ENCODE assay signal across 26 mouse cellular contexts in genomic region chr15:25943386-25944137, GRCm38 (mm10). TPM values are rescaled to one million over a fixed set of nuclear protein-coding genes. Genes with fewer than 3 reads are reported as not detected.
DNase-seq lines count a peak whose midpoint lies in the region; ATAC-seq and TF ChIP-seq lines count a peak whose summit lies in the region.
"Had no signal": no experiment of that assay in that cellular context is flagged by ENCODE, and none has a peak within 500 bp of the region (broad histone marks: within the 10 kb centered on the region; RNA-seq: fewer than 3 reads in every experiment).

No protein-coding gene starts in this region.

- WGBS in intestine, postnatal 0 days: 87% methylated on average over 15 of the region's 15 CpGs
- WGBS in intestine, embryonic 15.5 days: 87% methylated on average over 15 of the region's 15 CpGs
- WGBS in liver, adult 2 months: 83% methylated on average over 15 of the region's 15 CpGs
- 73% methylated on average over 15 of the region's 15 CpGs for WGBS in liver, embryonic 12.5 days (ENCODE audit: insufficient replicate concordance)

- no peak overlapping the region for H3K4me3 ChIP-seq in intestine, postnatal 0 days (ENCODE audit: low read depth, low read length)
- H3K4me3 ChIP-seq in intestine, embryonic 15.5 days (replicated peaks): no peak overlapping the region
- H3K4me3 ChIP-seq in liver, adult 2 months (ENCODE audit: insufficient read depth, low read depth, low read length): no peak overlapping the region; the same call in 1 of the 2 replicates
- no peak overlapping the region for H3K4me3 ChIP-seq in liver, embryonic 12.5 days
- H3K4me3 ChIP-seq: embryonic facial prominence, embryonic 12.5 days; erythroblast, embryonic 14.5 days; forebrain, embryonic 13.5 days; left cerebral cortex, adult 2 months; limb, embryonic 12.5 days; liver, embryonic 15.5 days; midbrain, embryonic 15.5 days; myocyte had no signal

- no peaks in the 10 kb centered on the region for H3K9me3 ChIP-seq in intestine, postnatal 0 days (ENCODE audit: control insufficient read depth)
- H3K9me3 ChIP-seq in intestine, embryonic 15.5 days: no peaks in the 10 kb centered on the region
- H3K9me3 ChIP-seq in liver, embryonic 12.5 days (replicated peaks): no peaks in the 10 kb centered on the region
- H3K9me3 ChIP-seq: embryonic facial prominence, embryonic 12.5 days; forebrain, embryonic 13.5 days; limb, embryonic 12.5 days; liver, embryonic 15.5 days; midbrain, embryonic 15.5 days had no signal

- H3K9ac ChIP-seq in intestine, postnatal 0 days (ENCODE audit: low read depth, low read length): no peak overlapping the region
- no peak overlapping the region for H3K9ac ChIP-seq in intestine, embryonic 15.5 days
- H3K9ac ChIP-seq in liver, adult 2 months (ENCODE audit: low read depth, low read length): no peak overlapping the region
- H3K9ac ChIP-seq in liver, embryonic 12.5 days: no peak overlapping the region
- H3K9ac ChIP-seq: embryonic facial prominence, embryonic 12.5 days; forebrain, embryonic 13.5 days; limb, embryonic 12.5 days; liver, embryonic 15.5 days; midbrain, embryonic 15.5 days had no signal

- no peak for ATAC-seq in intestine, postnatal 0 days
- no peak for ATAC-seq in intestine, embryonic 15.5 days
- ATAC-seq in liver, embryonic 12.5 days: no peak
- peak; percentile 55 for ATAC-seq in megakaryocyte-erythroid progenitor cell, adult 5-6 weeks (replicated peaks; ENCODE audit: low FRiP score, low TSS enrichment, poor library complexity, severe bottlenecking)
- ATAC-seq: forebrain, embryonic 13.5 days; hindbrain, embryonic 16.5 days; lung, postnatal 0 days; midbrain, embryonic 15.5 days; Patski had no signal

- no peak overlapping the region for H3K27ac ChIP-seq in intestine, postnatal 0 days (ENCODE audit: low read depth, low read length)
- H3K27ac ChIP-seq in intestine, embryonic 15.5 days: no peak overlapping the region
- H3K27ac ChIP-seq in liver, adult 2 months (replicated peaks; ENCODE audit: insufficient read depth, low read depth, low read length): 0 out of 2 replicates have a peak overlapping the region, but pooled peaks have one; percentile 30
- no peak overlapping the region for H3K27ac ChIP-seq in liver, embryonic 12.5 days
- H3K27ac ChIP-seq: embryonic facial prominence, embryonic 12.5 days; forebrain, embryonic 13.5 days; left cerebral cortex, adult 2 months; limb, embryonic 12.5 days; liver, embryonic 15.5 days; midbrain, embryonic 15.5 days had no signal

- no peak for TF ChIP-seq POLR2A in liver, adult 2 months (IDR thresholded peaks at IDR 0.05; ENCODE audit: extremely low read depth, insufficient read depth, low read length)

- H3K4me2 ChIP-seq in intestine, postnatal 0 days (replicated peaks; ENCODE audit: low read depth): 0 out of 2 replicates have a peak overlapping the region, but pooled peaks have one; percentile 60
- no peak overlapping the region for H3K4me2 ChIP-seq in intestine, embryonic 15.5 days (replicated peaks)
- no peak overlapping the region for H3K4me2 ChIP-seq in liver, embryonic 12.5 days
- H3K4me2 ChIP-seq: embryonic facial prominence, embryonic 12.5 days; forebrain, embryonic 13.5 days; limb, embryonic 12.5 days; liver, embryonic 15.5 days; midbrain, embryonic 15.5 days had no signal

- H3K79me2 ChIP-seq in liver, adult 2 months (ENCODE audit: control insufficient read depth, insufficient read depth, low read length): peaks cover 24% of the 10 kb centered on the region; the same call in 1 of the 2 replicates

- no peaks in the 10 kb centered on the region for H3K27me3 ChIP-seq in intestine, postnatal 0 days (replicated peaks; ENCODE audit: control insufficient read depth, insufficient read depth, low read length)
- H3K27me3 ChIP-seq in intestine, embryonic 15.5 days (replicated peaks): no peaks in the 10 kb centered on the region
- no peaks in the 10 kb centered on the region for H3K27me3 ChIP-seq in liver, adult 2 months (ENCODE audit: control insufficient read depth, insufficient read depth, low read length)
- no peaks in the 10 kb centered on the region for H3K27me3 ChIP-seq in liver, embryonic 12.5 days (replicated peaks)
- H3K27me3 ChIP-seq: embryonic facial prominence, embryonic 12.5 days; limb, embryonic 12.5 days; liver, embryonic 15.5 days; megakaryocyte, embryonic 14.5 days; midbrain, embryonic 15.5 days; Patski had no signal

- peak; percentile 69 for DNase-seq in gastrocnemius, adult 18-20 months (ENCODE audit: low spot score)
- DNase-seq in gastrocnemius, adult 8-10 months (ENCODE audit: low spot score in 2 of 2): no peak
- no peak for DNase-seq in liver, adult 2 months (ENCODE audit: extremely low read depth, low read depth, low spot score)
- DNase-seq in adrenal gland, postnatal 10 days: no peak
- DNase-seq: adrenal gland, postnatal 14 days; cerebellum, adult 9-11 months; gastrocnemius, postnatal 36 days; spleen, adult 18-20 months; thymus, adult 18-20 months; thymus, postnatal 4 days had no signal

- TF ChIP-seq CTCF in intestine, postnatal 0 days (IDR thresholded peaks at IDR 0.05; ENCODE audit: low read depth): no peak
- no peak for TF ChIP-seq CTCF in liver, adult 2 months (IDR thresholded peaks at IDR 0.05; ENCODE audit: low read depth, low read length)

- 0 out of 2 replicates have a peak, but pooled peaks cover 3% of the 10 kb centered on the region for H3K4me1 ChIP-seq in intestine, postnatal 0 days (replicated peaks; ENCODE audit: control insufficient read depth, insufficient read depth, low read length)
- H3K4me1 ChIP-seq in intestine, embryonic 15.5 days (replicated peaks): no peaks in the 10 kb centered on the region
- peaks cover 29% of the 10 kb centered on the region for H3K4me1 ChIP-seq in liver, adult 2 months (ENCODE audit: control insufficient read depth, insufficient read depth, low read length)
- no peaks in the 10 kb centered on the region for H3K4me1 ChIP-seq in liver, embryonic 12.5 days

- no peaks in the 10 kb centered on the region for H3K36me3 ChIP-seq in intestine, postnatal 0 days (ENCODE audit: control insufficient read depth, insufficient read depth)
- no peaks in the 10 kb centered on the region for H3K36me3 ChIP-seq in intestine, embryonic 15.5 days
- H3K36me3 ChIP-seq in liver, adult 2 months (ENCODE audit: control insufficient read depth, insufficient read depth, low read length): no peaks in the 10 kb centered on the region
- no peaks in the 10 kb centered on the region for H3K36me3 ChIP-seq in liver, embryonic 12.5 days
- H3K36me3 ChIP-seq: embryonic facial prominence, embryonic 12.5 days; limb, embryonic 12.5 days; liver, embryonic 15.5 days; midbrain, embryonic 15.5 days had no signal

RNA-seq across cellular contexts. Expression of gene Zfp622, which starts 40.6 kb away (rescaled TPM):
- total RNA-seq in gastrocnemius, adult 18-20 months (2021): 10 to 100 TPM; 24.0 to 24.5 TPM
- total RNA-seq in gastrocnemius, adult 8-10 months (2022): 10 to 100 TPM; 25.6 to 32.1 (median 27.9) TPM
- 23.3 and 24.4 TPM in 2 replicates for polyA plus RNA-seq in intestine, postnatal 0 days (2015; fragmentation: Nextera tagmentation; extraction: Ambion mirVana)
- polyA plus RNA-seq in intestine, embryonic 15.5 days (2015; fragmentation: Nextera tagmentation; extraction: Ambion mirVana): 31.8 and 34.9 TPM in 2 replicates
- total RNA-seq in liver, adult 2 months (2014; rRNA removed): 15.4 and 16.4 TPM in 2 replicates
- 12.2 and 12.8 TPM in 2 replicates for polyA plus RNA-seq in liver, adult 2 months (2012; rRNA removed)
- polyA plus RNA-seq in liver, embryonic 12.5 days (2016; fragmentation: Nextera tagmentation; extraction: Ambion mirVana): 25.5 and 25.9 TPM in 2 replicates
- total RNA-seq in megakaryocyte-erythroid progenitor cell, adult 5-6 weeks (2014; fragmentation: Nextera tagmentation): 41.5 and 46.7 TPM in 2 replicates
- total RNA-seq in megakaryocyte-erythroid progenitor cell, adult 5-6 weeks (2017): 101 and 106 TPM in 2 replicates
- total RNA-seq in adrenal gland, postnatal 10 days (2021): 10 to 100 TPM; 33.0 to 34.1 TPM
